Mouse (Mus musculus) kidney, adult 2 months (tissue): ENCODE measurements around the gene Pimreg.

ENCODE experiments used
- CTCF ChIP-seq: fragments of 200-500 bp; conservative IDR thresholded peaks from 2 replicates; pipeline ENCODE4 v1.5.1; 2011; ENCODE audit warnings: low read depth, mild to moderate bottlenecking, control low read depth, low read length, moderate library complexity, mixed read lengths; ENCODE audit not compliant: insufficient read depth, insufficient read length
- POLR2A ChIP-seq: fragments of 200-500 bp; IDR thresholded peaks from one replicate; pipeline ENCODE4 v1.6.1; 2011; ENCODE audit warnings: low read depth, low read length, control low read depth

DNA sequence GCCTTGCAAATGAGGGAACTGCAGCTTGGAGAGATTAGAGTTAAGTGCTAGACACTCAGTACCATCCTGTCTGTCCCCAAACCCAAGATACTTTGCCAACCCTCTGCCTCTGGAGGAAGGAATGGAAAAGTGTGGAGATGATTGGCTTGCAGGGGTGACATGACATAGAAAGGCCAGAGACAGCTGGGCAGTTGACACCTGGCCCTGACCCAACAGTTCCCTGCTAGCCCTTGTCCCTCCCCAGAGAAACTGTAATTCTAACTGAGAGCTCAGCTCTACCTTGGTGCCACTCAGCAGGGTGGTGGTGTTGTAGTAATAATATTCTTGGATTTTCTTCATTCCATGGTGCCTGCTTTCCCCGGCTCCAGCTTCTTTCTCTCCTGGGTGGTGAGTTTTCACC, 29.9 kb upstream of the Pimreg start:
- TF ChIP-seq CTCF (no peak), POLR2A (no peak)
